Mouse (Mus musculus) heart, embryonic 12.5 days (tissue): Measurements from ENCODE around the gene Mthfr. TPM values are rescaled to one million over a fixed set of nuclear protein-coding genes. Genes with fewer than 3 reads are reported as not detected.
A peak's percentile ranks its signal among the peaks of the same experiment; 100 is the strongest.

ENCODE experiments used
- ATAC-seq: fragments of 200-750 bp; cut with Nextera tagmentation; 2 replicates; pipeline ENCODE4 v1.8.0; 2017; ENCODE audit warnings: moderate TSS enrichment, moderate library complexity; ENCODE audit not compliant: insufficient number of reproducible peaks, low FRiP score
- H3K27ac ChIP-seq: fragments of 300-500 bp; sonication (generic); 2 replicates; pipeline ENCODE4 v1.5.1; 2016; ENCODE audit warnings: mild to moderate bottlenecking, moderate library complexity; ENCODE audit not compliant: poor library complexity, severe bottlenecking
- H3K27me3 ChIP-seq: fragments of 300-500 bp; sonication (generic); replicated peaks from 2 replicates; pipeline ENCODE4 v1.6.1; 2016; ENCODE audit warnings: mild to moderate bottlenecking, moderate library complexity
- H3K36me3 ChIP-seq: fragments of 300-500 bp; sonication (generic); 2 replicates; pipeline ENCODE4 v1.6.1; 2016; ENCODE audit warnings: mild to moderate bottlenecking, moderate library complexity
- H3K4me1 ChIP-seq: fragments of 300-500 bp; sonication (generic); replicated peaks from 2 replicates; pipeline ENCODE4 v1.6.1; 2016; ENCODE audit warnings: mild to moderate bottlenecking
- H3K4me2 ChIP-seq: fragments of 300-500 bp; sonication (generic); 2 replicates; pipeline ENCODE4 v1.6.1; 2016; ENCODE audit warnings: mild to moderate bottlenecking, moderate library complexity
- H3K4me3 ChIP-seq: fragments of 300-500 bp; sonication (generic); 2 replicates; pipeline ENCODE4 v1.5.1; 2016; ENCODE audit warnings: mild to moderate bottlenecking
- H3K9ac ChIP-seq: fragments of 300-500 bp; sonication (generic); 2 replicates; pipeline ENCODE4 v1.6.1; 2016; ENCODE audit warnings: mild to moderate bottlenecking, moderate library complexity
- H3K9me3 ChIP-seq: fragments of 300-500 bp; sonication (generic); replicated peaks from 2 replicates; pipeline ENCODE4 v1.6.1; 2016; ENCODE audit warnings: mild to moderate bottlenecking, moderate library complexity
- WGBS: fragments of 180-500 bp; shearing (Covaris S2); methylation state at CpG from one replicate; pipeline ENCODE4 v1.1.7; 2016; 5-methylcytosine and 5-hydroxymethylcytosine counted together
- polyA plus RNA-seq: library from polyadenylated mRNA; unstranded; fragments of >200 nt; fragmentation: Nextera tagmentation; extraction: Ambion mirVana; gene quantifications from 2 replicates; pipeline ENCODE4 v1.2.1, GENCODE M21; 2016

The Mthfr gene
- polyA plus RNA-seq, 1 experiment from 2014 or later = 17.0 TPM

DNA sequence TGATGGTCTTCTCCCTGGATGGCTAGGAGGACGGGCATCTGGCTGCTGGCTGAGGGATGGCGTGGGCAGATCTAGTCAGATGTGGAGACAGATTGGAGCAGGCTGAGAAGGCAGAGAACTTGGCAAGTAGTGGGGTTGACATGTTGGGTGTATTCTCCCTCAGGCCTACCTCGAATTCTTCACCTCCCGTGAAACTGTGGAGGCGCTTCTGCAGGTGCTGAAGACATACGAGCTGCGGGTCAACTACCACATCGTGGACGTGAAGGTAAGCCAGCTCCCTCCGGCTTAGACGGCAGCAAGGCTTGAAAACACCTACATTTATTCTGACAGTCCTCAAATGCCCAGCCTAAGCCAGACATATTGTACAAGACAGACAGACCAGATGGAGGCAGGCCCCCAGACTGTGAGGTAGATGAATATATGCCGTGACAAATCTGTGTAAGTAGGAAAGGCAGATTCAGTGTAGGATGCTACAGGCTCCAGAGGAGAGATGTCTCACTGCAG is 14.6 kb downstream of the Mthfr start:
- no peak overlapping the region for H3K27ac ChIP-seq
- WGBS = 89% methylated on average over 12 of the region's 12 CpGs
- peaks cover 96% of the 10 kb centered on the region for H3K36me3 ChIP-seq

GRCm38 (mm10) chr4:148054961-148055695 is 16.3 kb downstream of the Mthfr start:
- H3K4me1 ChIP-seq = peaks cover under 1% of the 10 kb centered on the region; the same call in 1 of the 2 replicates
- H3K9ac ChIP-seq = no peak overlapping the region
- peaks cover 87% of the 10 kb centered on the region for H3K36me3 ChIP-seq
- no peak overlapping the region for H3K4me3 ChIP-seq
- WGBS = 90% methylated on average over 21 of the region's 21 CpGs
- no peaks in the 10 kb centered on the region for H3K9me3 ChIP-seq
- H3K27ac ChIP-seq = no peak overlapping the region
- H3K4me2 ChIP-seq = no peak overlapping the region
- H3K27me3 ChIP-seq = no peaks in the 10 kb centered on the region
- no peak for ATAC-seq

More for the DNA sequence above, 14.6 kb downstream of the Mthfr start:
- no peak for ATAC-seq
- no peak overlapping the region for H3K9ac ChIP-seq
- H3K4me3 ChIP-seq = no peak overlapping the region
- no peaks in the 10 kb centered on the region for H3K9me3 ChIP-seq
- no peak overlapping the region for H3K4me2 ChIP-seq
- no peaks in the 10 kb centered on the region for H3K27me3 ChIP-seq
- H3K4me1 ChIP-seq = no peaks in the 10 kb centered on the region

DNA sequence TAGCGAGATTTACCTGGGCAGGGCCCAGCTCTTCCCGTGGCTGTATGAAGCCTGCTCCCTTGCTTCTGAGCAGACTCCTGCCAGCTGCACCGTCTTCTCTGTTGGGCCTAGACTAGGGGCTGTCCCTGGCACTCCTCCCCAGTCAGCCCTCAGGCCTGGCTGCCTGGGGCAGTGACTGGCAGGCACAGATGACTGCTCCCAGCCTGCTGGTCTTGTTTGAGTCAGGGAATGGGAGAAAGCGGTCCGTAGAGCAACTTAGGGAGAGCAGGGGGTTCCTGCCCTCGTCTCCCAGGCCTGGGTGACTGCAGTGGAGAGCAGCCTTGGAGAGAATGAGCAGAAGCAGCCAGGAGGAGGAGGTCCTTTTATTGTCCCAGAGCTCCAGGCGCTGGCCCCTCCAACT is 17.4 kb downstream of the Mthfr start:
- H3K9me3 ChIP-seq = no peaks in the 10 kb centered on the region
- no peak overlapping the region for H3K9ac ChIP-seq
- H3K27ac ChIP-seq = no peak overlapping the region
- H3K4me1 ChIP-seq = peaks cover 8% of the 10 kb centered on the region
- 89% methylated on average over 7 of the region's 7 CpGs for WGBS
- ATAC-seq = no peak
- H3K4me3 ChIP-seq = no peak overlapping the region
- H3K4me2 ChIP-seq = no peak overlapping the region
- H3K36me3 ChIP-seq = peaks cover 77% of the 10 kb centered on the region
- H3K27me3 ChIP-seq = no peaks in the 10 kb centered on the region

- H3K9ac ChIP-seq = no peak overlapping the region
- H3K4me3 ChIP-seq = no peak overlapping the region
- no peak overlapping the region for H3K4me2 ChIP-seq
- H3K9me3 ChIP-seq = no peaks in the 10 kb centered on the region
- H3K4me1 ChIP-seq = peaks cover 8% of the 10 kb centered on the region
- H3K27me3 ChIP-seq = no peaks in the 10 kb centered on the region
- 73% methylated on average over 4 of the region's 4 CpGs for WGBS
- H3K36me3 ChIP-seq = peaks cover 71% of the 10 kb centered on the region
- no peak for ATAC-seq
- no peak overlapping the region for H3K27ac ChIP-seq
Observed at GRCm38 (mm10) chr4:148056801-148057200, 17.9 kb downstream of the Mthfr start.

DNA sequence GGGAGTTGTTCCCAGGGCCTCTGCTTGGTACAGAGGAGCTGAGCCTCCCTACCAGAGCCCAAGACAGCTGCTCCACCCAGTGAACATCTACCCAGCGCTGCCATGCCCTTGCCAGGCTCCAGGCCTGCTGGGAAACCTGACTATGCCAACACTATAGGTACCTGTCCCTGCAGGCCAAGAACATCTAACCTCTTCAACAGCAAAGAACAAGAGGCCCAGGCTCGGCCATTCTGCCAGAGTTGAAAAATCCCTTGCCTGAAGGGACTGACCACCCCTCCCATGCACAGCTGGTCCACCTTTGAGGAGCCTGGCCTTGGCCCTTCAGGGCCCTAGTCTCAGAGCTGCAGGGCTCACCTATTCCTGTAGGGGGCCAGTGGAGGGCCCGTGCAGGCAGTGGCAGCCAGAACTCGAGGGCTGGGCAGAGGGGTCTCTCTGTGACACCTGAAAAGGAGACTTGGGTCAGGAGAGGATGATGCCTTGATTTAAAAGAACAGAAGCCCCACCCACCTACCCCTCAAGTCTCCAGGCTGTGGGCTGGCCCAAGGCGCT is 18.9 kb downstream of the Mthfr start:
- ATAC-seq = no peak
- no peaks in the 10 kb centered on the region for H3K9me3 ChIP-seq
- H3K4me2 ChIP-seq = no peak overlapping the region
- no peak overlapping the region for H3K4me3 ChIP-seq
- H3K27ac ChIP-seq = no peak overlapping the region
- H3K9ac ChIP-seq = no peak overlapping the region
- H3K36me3 ChIP-seq = peaks cover 62% of the 10 kb centered on the region
- no peaks in the 10 kb centered on the region for H3K27me3 ChIP-seq
- 67% methylated on average over 5 of the region's 5 CpGs for whole genome bisulfite sequencing
- H3K4me1 ChIP-seq = peaks cover 8% of the 10 kb centered on the region

DNA sequence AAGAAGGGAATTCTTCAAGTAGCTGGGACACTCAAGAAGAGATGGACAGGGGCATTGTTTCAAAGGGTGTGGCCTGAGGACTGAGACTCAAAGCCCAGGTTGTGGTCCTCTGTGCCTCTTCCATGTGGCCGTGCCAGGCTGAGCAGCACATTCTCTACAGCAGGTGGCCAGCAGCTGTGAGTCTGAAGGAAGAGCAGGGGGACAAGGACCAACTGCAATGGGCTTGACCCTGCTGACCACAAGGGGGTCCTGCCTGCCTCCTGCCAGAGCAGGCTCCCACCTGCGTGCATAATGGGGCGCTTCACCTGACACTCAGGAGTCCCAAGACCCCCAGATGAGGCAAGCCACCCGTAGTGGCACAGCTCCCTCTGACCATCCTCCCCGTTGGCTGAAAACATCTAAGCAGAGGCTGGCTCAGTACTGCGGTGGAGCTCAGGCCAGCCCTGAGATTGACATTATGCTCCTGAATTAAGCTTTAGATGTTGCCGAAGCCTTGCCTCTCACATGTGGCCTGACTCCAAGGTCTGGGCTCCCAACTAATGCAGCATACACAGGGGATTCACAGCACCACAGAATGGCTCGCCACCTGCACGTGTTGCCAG is 19.4 kb downstream of the Mthfr start:
- H3K9me3 ChIP-seq = no peaks in the 10 kb centered on the region
- no peak overlapping the region for H3K27ac ChIP-seq
- 87% methylated on average over 9 of the region's 9 CpGs for WGBS
- H3K27me3 ChIP-seq = no peaks in the 10 kb centered on the region
- no peak overlapping the region for H3K4me3 ChIP-seq
- no peak overlapping the region for H3K9ac ChIP-seq
- H3K36me3 ChIP-seq = peaks cover 56% of the 10 kb centered on the region
- peaks cover 8% of the 10 kb centered on the region for H3K4me1 ChIP-seq
- ATAC-seq = no peak
- H3K4me2 ChIP-seq = no peak overlapping the region

- WGBS = 88% methylated on average over 6 of the region's 6 CpGs
Observed at GRCm38 (mm10) chr4:148058993-148059392, 20.1 kb downstream of the Mthfr start.

GRCm38 (mm10) chr4:148060120-148061085 is 21.5 kb downstream of the Mthfr start:
- peaks cover 8% of the 10 kb centered on the region for H3K4me1 ChIP-seq
- H3K9ac ChIP-seq = no peak overlapping the region
- no peak overlapping the region for H3K4me3 ChIP-seq
- H3K27me3 ChIP-seq = no peaks in the 10 kb centered on the region
- H3K9me3 ChIP-seq = no peaks in the 10 kb centered on the region
- H3K27ac ChIP-seq = no peak overlapping the region
- H3K4me2 ChIP-seq = no peak overlapping the region
- peak; percentile 64 for ATAC-seq
- 49% methylated on average over 13 of the region's 13 CpGs for WGBS
- H3K36me3 ChIP-seq = peaks cover 36% of the 10 kb centered on the region

More at GRCm38 (mm10) chr4:148058993-148059392, 20.1 kb downstream of the Mthfr start:
- no peak for ATAC-seq
- no peaks in the 10 kb centered on the region for H3K27me3 ChIP-seq
- no peak overlapping the region for H3K9ac ChIP-seq
- peaks cover 49% of the 10 kb centered on the region for H3K36me3 ChIP-seq
- H3K4me3 ChIP-seq = no peak overlapping the region
- H3K9me3 ChIP-seq = no peaks in the 10 kb centered on the region
- no peak overlapping the region for H3K4me2 ChIP-seq
- no peak overlapping the region for H3K27ac ChIP-seq
- peaks cover 8% of the 10 kb centered on the region for H3K4me1 ChIP-seq

- H3K27ac ChIP-seq = no peak overlapping the region
- H3K4me3 ChIP-seq = no peak overlapping the region
- peaks cover 11% of the 10 kb centered on the region for H3K4me1 ChIP-seq
- no peaks in the 10 kb centered on the region for H3K27me3 ChIP-seq
- peaks cover 30% of the 10 kb centered on the region for H3K36me3 ChIP-seq
- H3K4me2 ChIP-seq = no peak overlapping the region
- H3K9ac ChIP-seq = no peak overlapping the region
- H3K9me3 ChIP-seq = no peaks in the 10 kb centered on the region
- 85% methylated on average over 9 of the region's 9 CpGs for WGBS
- no peak for ATAC-seq
Observed at GRCm38 (mm10) chr4:148061086-148061480, 22.2 kb downstream of the Mthfr start.

DNA sequence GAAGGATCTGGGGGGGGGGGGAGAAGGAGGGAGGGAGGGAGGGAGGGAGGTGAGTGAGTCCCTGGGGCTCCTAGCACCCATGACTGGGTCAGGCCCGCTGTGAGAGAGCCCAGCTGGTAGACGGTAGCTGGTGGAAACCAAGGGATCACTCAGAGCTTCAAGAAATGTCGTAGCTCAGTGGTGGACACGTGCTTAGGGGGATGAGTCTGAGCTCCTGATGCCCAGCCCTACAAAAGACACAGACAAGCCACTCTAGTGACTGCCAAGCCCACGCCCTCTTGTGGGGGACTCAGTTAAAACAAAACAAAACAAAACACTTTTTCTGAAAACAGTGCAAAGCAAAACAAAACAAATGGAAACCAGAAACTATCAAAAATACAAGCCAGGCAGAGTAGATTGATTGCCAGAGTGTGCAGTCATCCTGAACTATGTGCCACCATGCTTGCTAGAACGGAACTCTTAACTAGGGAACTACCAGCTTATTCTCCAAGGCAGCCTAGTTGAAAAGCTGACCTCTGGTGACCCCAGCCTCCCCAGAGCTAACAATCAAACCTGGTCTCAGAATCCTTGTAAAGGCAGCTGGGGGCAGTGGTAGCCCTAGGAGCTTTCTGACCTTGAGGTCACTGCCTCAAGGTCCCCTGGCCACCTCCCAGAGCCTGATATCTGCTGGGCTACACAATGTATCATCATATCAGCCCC is 27.0 kb downstream of the Mthfr start:
- Histone ChIP-seq H3K4me2 (no peak overlapping the region), H3K9me3 (no peaks in the 10 kb centered on the region), H3K4me3 (no peak overlapping the region), H3K4me1 (peaks cover 18% of the 10 kb centered on the region), H3K27ac (no peak overlapping the region), H3K9ac (no peak overlapping the region), H3K27me3 (0 out of 2 replicates have a peak, but pooled peaks cover 4% of the 10 kb centered on the region), H3K36me3 (no peaks in the 10 kb centered on the region)
- no peak for ATAC-seq
- 46% methylated on average over 6 of the region's 6 CpGs for WGBS
